Mouse (Mus musculus): Measurements from ENCODE around the gene Pde8a. TPM values are rescaled to one million over a fixed set of nuclear protein-coding genes. Genes with fewer than 3 reads are reported as not detected.

The Pde8a gene
- total RNA-seq, 2 experiments from 2014 or later: 9.7 to 10.1 TPM

- no peak for DNase-seq (ENCODE audit: low spot score)
- intact Hi-C loops (cut with DNase I): no loop called here
These were observed 143.0 kb downstream of the Pde8a start for GRCm38 (mm10) chr7:81356360-81356759.

- intact Hi-C loops (cut with DNase I): no loop called here
- DNase-seq (ENCODE audit: low spot score): no peak
These were observed 143.6 kb downstream of the Pde8a start for GRCm38 (mm10) chr7:81356975-81357374.

- intact Hi-C loops (cut with DNase I): no loop called here
- no peak for DNase-seq (ENCODE audit: low spot score)
These were observed 154.6 kb downstream of the Pde8a start for GRCm38 (mm10) chr7:81367946-81368345.

GRCm38 (mm10) chr7:81369724-81370123 lies 156.3 kb downstream of the Pde8a start:
- no peak for DNase-seq (ENCODE audit: low spot score)
- intact Hi-C loops (cut with DNase I): no loop called here

- DNase-seq (ENCODE audit: low spot score): no peak
- intact Hi-C loops (cut with DNase I): no loop called here
These were observed 158.4 kb downstream of the Pde8a start for GRCm38 (mm10) chr7:81371811-81372210.

- no peak for DNase-seq (ENCODE audit: low spot score)
- intact Hi-C loops (cut with DNase I): no loop called here
These were observed 159.0 kb downstream of the Pde8a start for GRCm38 (mm10) chr7:81372337-81372920.

- no peak for DNase-seq (ENCODE audit: low spot score)
- intact Hi-C loops (cut with DNase I): no loop called here
These were observed 166.0 kb downstream of the Pde8a start for GRCm38 (mm10) chr7:81379363-81379762.

Other genes with a start within 250 kb of the Pde8a start
- gene Zfp592, start 219.9 kb upstream of the Pde8a start, total RNA-seq (2021): 10 to 100 TPM; 13.8 to 15.7 TPM
- 100 to 1,000 TPM; 101 to 115 TPM for gene Alpk3, start 156.0 kb upstream of the Pde8a start, total RNA-seq (2021)
- gene Slc28a1, start 98.8 kb upstream of the Pde8a start, total RNA-seq (2021): under 1 TPM; 0.10 to 0.11 TPM
- 100 to 1,000 TPM; 798 to 858 TPM for gene Rps17, start 131.7 kb downstream of the Pde8a start, total RNA-seq (2021)
- 10 to 100 TPM in 1 of 2 experiments, 1 to 10 TPM in 1; 7.0 to 12.3 TPM for gene Cpeb1, start 241.9 kb downstream of the Pde8a start, total RNA-seq (2021)